Mouse (Mus musculus) neural tube, embryonic 11.5 days (tissue): ENCODE results near the gene March6. TPM values are rescaled to one million over a fixed set of nuclear protein-coding genes. Genes with fewer than 3 reads are reported as not detected.

ENCODE experiments used
- ATAC-seq: fragments of 200-750 bp; cut with Nextera tagmentation; 2 replicates; pipeline ENCODE4 v1.8.0; 2017; ENCODE audit warnings: moderate number of reproducible peaks, mild to moderate bottlenecking, moderate TSS enrichment, moderate library complexity; ENCODE audit not compliant: insufficient read depth, low FRiP score, low TSS enrichment
- DNase-seq: peaks from one replicate; pipeline ENCODE4 v3.0.0-alpha.2; 2015; ENCODE audit warnings: low spot score
- H3K27ac ChIP-seq: fragments of 300-500 bp; sonication (generic); 2 replicates; pipeline ENCODE4 v1.5.1; 2014; ENCODE audit warnings: low read depth, mild to moderate bottlenecking, low read length
- H3K27me3 ChIP-seq: fragments of 300-500 bp; sonication (generic); 2 replicates; pipeline ENCODE4 v1.6.1; 2014; ENCODE audit warnings: mild to moderate bottlenecking, low read length, mixed read lengths; ENCODE audit not compliant: control insufficient read depth, insufficient read depth
- H3K36me3 ChIP-seq: fragments of 300-500 bp; sonication (generic); 2 replicates; pipeline ENCODE4 v1.6.1; 2014; ENCODE audit warnings: mild to moderate bottlenecking, low read length, moderate library complexity, mixed read lengths; ENCODE audit not compliant: control insufficient read depth, insufficient read depth
- H3K4me1 ChIP-seq: fragments of 300-500 bp; sonication (generic); 2 replicates; pipeline ENCODE4 v1.6.1; 2014; ENCODE audit warnings: low read length, mixed read lengths; ENCODE audit not compliant: control insufficient read depth, insufficient read depth
- H3K4me2 ChIP-seq: fragments of 300-500 bp; sonication (generic); 2 replicates; pipeline ENCODE4 v1.6.1; 2014; ENCODE audit warnings: low read depth, mild to moderate bottlenecking, moderate library complexity
- H3K4me3 ChIP-seq: fragments of 300-500 bp; sonication (generic); 2 replicates; pipeline ENCODE4 v1.5.1; 2014; ENCODE audit warnings: low read depth, low read length
- H3K9ac ChIP-seq: fragments of 300-500 bp; sonication (generic); 2 replicates; pipeline ENCODE4 v1.6.1; 2014; ENCODE audit warnings: mild to moderate bottlenecking, low read length
- H3K9me3 ChIP-seq: fragments of 300-500 bp; sonication (generic); 2 replicates; pipeline ENCODE4 v1.6.1; 2016; ENCODE audit warnings: low read length; ENCODE audit not compliant: control insufficient read depth
- WGBS: fragments of 180-500 bp; shearing (Covaris S2); extraction: QIAGEN DNeasy Blood & Tissue Kit; methylation state at CpG from one replicate; pipeline ENCODE4 v1.1.7; 2014; 5-methylcytosine and 5-hydroxymethylcytosine counted together
- polyA plus RNA-seq: library from polyadenylated mRNA; unstranded; fragments of >200 nt; fragmentation: Nextera tagmentation; extraction: Ambion mirVana; gene quantifications from 2 replicates; pipeline ENCODE4 v1.2.1, GENCODE M21; 2014

Gene March6
- polyA plus RNA-seq, 1 experiment from 2014 or later: 53.8 TPM

GRCm38 (mm10) chr15:31529811-31530658, 818 bp downstream of the March6 start:
- Histone ChIP-seq H3K4me1 (peaks cover 7% of the 10 kb centered on the region), H3K4me3 (peak overlapping the region; percentile 91), H3K9me3 (no peaks in the 10 kb centered on the region), H3K9ac (peak overlapping the region; percentile 94), H3K36me3 (no peaks in the 10 kb centered on the region), H3K27me3 (no peaks in the 10 kb centered on the region), H3K27ac (peak overlapping the region; percentile 99), H3K4me2 (peak overlapping the region; percentile 72)
- under 1% methylated on average over 54 of the region's 56 CpGs for WGBS
- ATAC-seq (peak; percentile 46), DNase-seq (peak; percentile 26)

GRCm38 (mm10) chr15:31529103-31529502, 1.8 kb downstream of the March6 start:
- no peaks in the 10 kb centered on the region for H3K27me3 ChIP-seq
- peak overlapping the region; percentile 72 for H3K4me2 ChIP-seq
- no peaks in the 10 kb centered on the region for H3K36me3 ChIP-seq
- DNase-seq (no peak), ATAC-seq (no peak)
- WGBS: 42% methylated on average over 6 of the region's 6 CpGs
- H3K4me1 ChIP-seq: peaks cover 7% of the 10 kb centered on the region
- peak overlapping the region; percentile 91 for H3K4me3 ChIP-seq
- H3K27ac ChIP-seq: no peak overlapping the region
- H3K9me3 ChIP-seq: no peaks in the 10 kb centered on the region
- no peak overlapping the region for H3K9ac ChIP-seq

- Histone ChIP-seq H3K9ac (no peak overlapping the region), H3K4me2 (no peak overlapping the region), H3K36me3 (no peaks in the 10 kb centered on the region), H3K27ac (no peak overlapping the region), H3K4me3 (no peak overlapping the region), H3K4me1 (peaks cover 7% of the 10 kb centered on the region), H3K9me3 (no peaks in the 10 kb centered on the region), H3K27me3 (no peaks in the 10 kb centered on the region)
- WGBS: 96% methylated on average over 4 of the region's 4 CpGs
- ATAC-seq: no peak
- DNase-seq: no peak
Observed at GRCm38 (mm10) chr15:31528477-31528876, 2.4 kb downstream of the March6 start.

- no peak overlapping the region for H3K4me2 ChIP-seq
- H3K27me3 ChIP-seq: no peaks in the 10 kb centered on the region
- H3K9ac ChIP-seq: no peak overlapping the region
- H3K4me3 ChIP-seq: no peak overlapping the region
- ATAC-seq (no peak), DNase-seq (no peak)
- no peaks in the 10 kb centered on the region for H3K36me3 ChIP-seq
- peaks cover 7% of the 10 kb centered on the region for H3K4me1 ChIP-seq
- no peaks in the 10 kb centered on the region for H3K9me3 ChIP-seq
- H3K27ac ChIP-seq: no peak overlapping the region
- 95% methylated on average over 1 of the region's 1 CpGs for WGBS
Observed at GRCm38 (mm10) chr15:31526463-31526862, 4.4 kb downstream of the March6 start.

- H3K36me3 ChIP-seq: no peaks in the 10 kb centered on the region
- H3K4me2 ChIP-seq: no peak overlapping the region
- no peak overlapping the region for H3K9ac ChIP-seq
- no peak overlapping the region for H3K4me3 ChIP-seq
- H3K4me1 ChIP-seq: no peaks in the 10 kb centered on the region
- no peak overlapping the region for H3K27ac ChIP-seq
- no peak for ATAC-seq
- H3K9me3 ChIP-seq: no peaks in the 10 kb centered on the region
- H3K27me3 ChIP-seq: no peaks in the 10 kb centered on the region
- no peak for DNase-seq
- WGBS: 83% methylated on average over 5 of the region's 5 CpGs
Observed at GRCm38 (mm10) chr15:31519000-31519399, 11.9 kb downstream of the March6 start.

GRCm38 (mm10) chr15:31518371-31518770, 12.5 kb downstream of the March6 start:
- DNase-seq (no peak), ATAC-seq (no peak)
- Histone ChIP-seq H3K36me3 (no peaks in the 10 kb centered on the region), H3K4me1 (no peaks in the 10 kb centered on the region), H3K27ac (no peak overlapping the region), H3K27me3 (no peaks in the 10 kb centered on the region), H3K9me3 (no peaks in the 10 kb centered on the region), H3K4me3 (no peak overlapping the region), H3K9ac (no peak overlapping the region), H3K4me2 (no peak overlapping the region)
- WGBS: 94% methylated on average over 2 of the region's 2 CpGs

- Histone ChIP-seq H3K27ac (no peak overlapping the region), H3K36me3 (no peaks in the 10 kb centered on the region), H3K4me1 (no peaks in the 10 kb centered on the region), H3K9me3 (no peaks in the 10 kb centered on the region), H3K4me3 (no peak overlapping the region), H3K27me3 (no peaks in the 10 kb centered on the region), H3K4me2 (no peak overlapping the region), H3K9ac (no peak overlapping the region)
- ATAC-seq (no peak), DNase-seq (no peak)
- WGBS: 93% methylated on average over 1 of the region's 1 CpGs
Observed at GRCm38 (mm10) chr15:31517186-31517585, 13.7 kb downstream of the March6 start.

GRCm38 (mm10) chr15:31511795-31512194, 19.1 kb downstream of the March6 start:
- ATAC-seq (no peak), DNase-seq (no peak)
- Histone ChIP-seq H3K4me3 (no peak overlapping the region), H3K4me1 (no peaks in the 10 kb centered on the region), H3K27me3 (no peaks in the 10 kb centered on the region), H3K36me3 (no peaks in the 10 kb centered on the region), H3K4me2 (no peak overlapping the region), H3K9ac (no peak overlapping the region), H3K9me3 (no peaks in the 10 kb centered on the region), H3K27ac (no peak overlapping the region)
- 88% methylated on average over 1 of the region's 1 CpGs for WGBS

GRCm38 (mm10) chr15:31511406-31511771, 19.5 kb downstream of the March6 start:
- Histone ChIP-seq H3K36me3 (no peaks in the 10 kb centered on the region), H3K9ac (no peak overlapping the region), H3K4me3 (no peak overlapping the region), H3K27me3 (no peaks in the 10 kb centered on the region), H3K4me1 (no peaks in the 10 kb centered on the region), H3K27ac (no peak overlapping the region), H3K4me2 (no peak overlapping the region), H3K9me3 (no peaks in the 10 kb centered on the region)
- DNase-seq (no peak), ATAC-seq (no peak)
